Mouse (Mus musculus) mature B cell (primary cell): Measurements from ENCODE around the gene Gp1ba.

Experiments
- in situ Hi-C: fragments of 300-500 bp; cut with MboI; formaldehyde crosslinking; loops from 2 replicates; pipeline ENCODE4 v1.14.3; 2019

Gene Gp1ba

DNA sequence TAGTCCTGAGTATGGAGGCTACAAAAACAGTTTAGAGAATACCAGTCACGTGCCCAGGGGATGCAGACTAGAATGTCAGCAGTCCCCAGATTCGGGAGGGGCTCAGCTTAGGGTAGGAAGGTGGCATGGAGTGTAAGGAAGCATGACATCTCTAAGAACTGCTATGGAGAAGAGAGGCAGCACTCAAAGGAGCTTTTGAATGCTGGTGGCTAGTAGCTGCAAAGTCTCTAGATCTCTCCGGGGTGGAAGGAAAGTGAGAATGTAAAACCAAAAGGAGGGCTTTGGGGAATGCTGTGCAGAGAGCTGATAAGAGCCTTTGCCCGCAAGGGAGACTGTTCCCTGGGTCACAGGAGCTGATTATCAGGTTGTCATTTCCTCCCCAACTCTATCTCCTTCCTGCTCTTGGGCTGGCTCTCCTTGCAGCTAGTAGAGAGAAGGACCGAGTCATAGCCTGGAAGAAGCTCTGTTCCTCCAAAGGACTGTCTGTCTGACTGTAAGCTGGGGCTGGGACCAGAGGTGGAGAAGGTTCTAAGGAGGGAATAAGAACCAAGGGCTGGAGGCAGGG lies at the start of gene Gp1ba:
TSS of gene Gp1ba (plus strand) at position 409 of the 565 bp plus-strand sequence.
- in situ Hi-C loops = no loop called here

DNA sequence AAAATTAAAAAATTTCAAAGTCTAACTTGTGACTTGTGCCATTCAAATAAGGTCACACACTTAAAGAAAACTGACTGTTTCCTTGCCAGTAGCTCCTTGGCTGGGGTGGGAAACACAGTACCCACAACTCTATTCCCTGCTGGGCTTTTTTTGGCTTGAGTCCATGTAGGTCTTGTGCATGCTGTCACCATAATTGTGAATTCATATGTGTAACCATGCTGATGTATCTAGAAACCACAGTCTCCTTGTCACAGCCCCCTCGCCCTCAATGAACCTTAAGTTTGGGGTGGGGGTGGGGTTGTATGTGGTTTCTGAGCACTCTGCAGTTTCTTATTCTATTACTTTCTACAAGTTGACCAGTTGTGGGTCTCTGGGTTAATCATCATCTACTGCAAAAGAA lies 47.2 kb upstream of the Gp1ba start:
- in situ Hi-C loops = no loop called here

DNA sequence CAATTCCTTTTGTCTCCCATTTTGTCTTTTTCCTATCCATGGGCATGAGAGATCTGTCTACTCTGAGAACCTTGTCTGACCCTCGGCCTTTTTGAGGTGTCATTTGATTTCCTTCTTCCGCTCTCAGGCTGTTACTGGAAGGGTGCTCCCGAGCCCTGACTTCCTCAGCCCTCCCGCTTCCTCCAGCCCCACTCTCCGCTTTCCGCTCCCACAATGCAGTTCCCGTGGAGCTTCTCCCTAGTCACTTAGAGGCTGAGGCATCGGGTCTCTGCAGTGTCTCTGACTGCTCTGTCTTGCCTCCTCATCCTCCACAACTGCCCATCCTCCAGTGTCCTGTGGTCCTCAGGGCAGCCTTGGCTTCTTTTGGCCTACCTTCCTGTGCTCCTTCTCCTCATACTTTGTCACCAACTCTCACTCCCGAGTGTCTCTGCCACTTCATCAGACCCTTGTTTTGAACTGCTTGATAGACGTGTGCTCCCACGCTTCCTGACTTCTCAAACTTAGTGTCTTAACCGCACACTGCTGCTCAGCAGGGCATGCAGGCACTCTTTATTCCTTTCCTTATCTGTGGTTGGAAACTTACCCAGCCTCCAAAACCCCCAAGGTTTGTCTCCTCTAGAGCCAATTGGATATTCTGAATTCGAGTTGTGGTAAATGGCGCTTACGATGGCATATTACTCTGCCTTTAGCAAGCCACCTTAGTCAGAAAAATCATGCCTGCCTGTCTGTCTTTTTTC lies 44.5 kb upstream of the Gp1ba start:
- in situ Hi-C loops = no loop called here

DNA sequence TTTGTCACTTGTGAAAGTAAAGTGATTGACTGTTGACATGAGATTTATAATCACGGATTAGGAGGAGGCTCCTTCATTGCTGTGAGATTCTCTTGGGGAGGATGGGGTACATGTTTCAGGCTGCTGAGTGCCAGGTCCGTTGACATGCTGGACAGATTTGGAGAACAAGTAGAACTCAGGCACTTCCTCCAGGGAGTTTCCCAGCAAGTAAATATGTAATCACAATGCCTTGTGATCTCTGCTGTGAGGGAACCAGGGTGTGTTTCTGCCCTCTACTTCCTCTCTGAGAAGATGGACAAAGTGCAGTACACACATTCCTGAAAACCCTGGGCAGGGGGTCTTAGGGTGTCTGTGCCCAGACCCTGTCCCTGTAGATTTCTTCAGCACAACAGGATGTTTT lies 43.3 kb upstream of the Gp1ba start:
- in situ Hi-C loops = no loop called here

DNA sequence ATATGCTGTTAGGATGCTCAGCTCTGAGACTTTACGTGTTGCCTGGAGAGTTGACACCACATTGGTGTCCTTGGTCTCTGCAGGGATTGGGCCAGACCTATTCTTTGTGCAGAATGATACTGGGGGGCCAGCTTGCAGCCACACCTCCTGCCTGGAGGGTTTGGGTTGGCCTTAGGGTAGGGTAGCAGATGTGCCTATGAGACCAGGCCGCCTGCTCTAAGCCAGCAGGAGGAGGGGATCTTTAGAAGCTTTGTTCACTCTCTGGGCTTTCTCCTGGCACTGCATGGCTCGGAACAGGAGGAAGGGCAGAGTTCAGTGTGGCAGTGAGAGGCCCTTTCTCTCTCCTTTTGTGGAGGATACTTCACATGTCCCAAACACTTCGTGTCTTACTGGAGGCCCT lies 42.8 kb upstream of the Gp1ba start:
- in situ Hi-C loops = no loop called here

DNA sequence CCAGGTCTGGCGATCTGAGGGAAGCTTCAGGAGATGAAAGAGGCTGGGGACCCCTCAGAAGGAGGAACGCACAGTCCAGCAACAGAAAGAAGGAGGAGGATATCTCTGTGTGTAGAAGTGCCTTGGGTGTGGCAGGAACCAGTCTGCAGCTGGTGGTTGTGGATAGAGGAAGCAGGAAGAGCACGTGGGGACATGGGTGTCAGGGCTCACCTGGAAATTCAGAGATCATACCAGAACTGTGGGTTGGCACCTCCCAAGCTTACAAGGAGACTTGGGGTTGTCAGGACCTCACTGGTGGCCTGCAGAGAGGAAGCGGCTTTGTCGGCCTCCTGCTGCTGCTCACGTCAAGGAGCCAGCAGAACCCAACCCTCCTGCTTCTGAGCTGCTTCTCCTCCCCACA lies 41.6 kb upstream of the Gp1ba start:
- in situ Hi-C loops = no loop called here

DNA sequence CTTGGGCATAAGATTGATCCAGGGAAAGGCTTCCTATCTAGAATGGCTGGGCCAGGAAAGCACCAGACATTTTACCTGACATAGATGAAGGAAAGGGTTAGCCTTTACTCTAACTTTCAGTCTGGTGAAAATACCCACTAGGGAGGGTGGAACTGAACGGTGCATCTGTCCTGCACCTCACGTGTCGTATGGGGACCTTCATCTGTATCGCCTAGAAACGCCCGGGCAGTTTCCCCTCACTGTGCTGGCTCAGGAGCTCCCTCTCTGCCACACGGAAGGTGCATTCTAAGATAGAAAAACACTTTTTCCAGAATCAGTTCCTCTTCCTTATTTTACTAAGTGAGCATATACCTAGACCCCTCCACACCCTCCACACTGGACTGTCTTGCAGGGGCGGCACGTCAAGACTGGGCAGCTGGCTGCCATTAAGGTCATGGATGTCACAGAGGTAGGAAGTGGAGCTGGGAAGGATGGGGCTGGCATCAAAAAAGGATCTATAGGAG lies 40.4 kb upstream of the Gp1ba start:
- in situ Hi-C loops = no loop called here

DNA sequence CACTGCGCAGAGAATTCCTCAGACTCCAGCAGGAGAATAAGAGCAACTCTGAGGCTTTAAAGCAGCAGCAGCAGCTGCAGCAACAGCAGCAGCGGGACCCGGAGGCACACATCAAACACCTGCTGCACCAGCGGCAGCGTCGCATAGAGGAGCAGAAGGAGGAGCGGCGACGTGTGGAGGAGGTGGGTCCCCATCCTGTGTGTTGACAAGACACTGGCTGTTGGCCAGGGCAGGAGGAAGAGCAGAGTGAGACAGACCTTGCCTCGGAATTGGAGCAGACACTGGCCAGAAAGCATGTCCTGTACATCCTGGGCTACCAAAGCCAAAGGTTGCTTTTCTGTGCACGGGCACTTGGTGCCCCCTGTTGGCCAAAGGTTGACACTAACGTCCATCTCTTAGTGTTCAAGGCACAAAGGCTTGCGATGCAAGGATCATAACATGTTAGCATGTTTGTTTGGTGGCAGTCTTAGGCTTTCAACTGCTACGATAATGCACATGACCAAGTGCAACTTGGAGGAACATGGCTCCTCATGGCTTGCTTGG lies 33.8 kb upstream of the Gp1ba start:
- in situ Hi-C loops = loop anchor here (10.0 kb wide), 1 partner anchor 170 kb away; the partner anchor contains the start of gene Arrb2

DNA sequence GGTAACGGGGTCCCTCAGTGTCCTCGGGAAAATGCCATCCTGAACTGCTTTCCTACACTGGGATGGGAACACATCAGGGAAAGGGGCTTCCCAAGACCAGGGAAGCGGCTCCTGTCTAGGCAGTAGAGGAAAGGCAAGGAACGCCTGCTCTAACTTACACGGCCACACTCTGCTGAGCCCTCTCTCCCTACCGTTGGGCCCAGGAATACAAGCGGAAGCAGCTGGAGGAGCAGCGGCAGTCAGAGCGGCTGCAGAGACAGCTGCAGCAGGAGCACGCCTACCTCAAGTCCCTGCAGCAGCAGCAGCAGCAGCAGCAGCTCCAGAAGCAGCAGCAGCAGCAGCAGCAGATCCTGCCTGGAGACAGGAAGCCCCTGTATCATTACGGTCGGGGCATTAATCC lies 32.2 kb upstream of the Gp1ba start:
- in situ Hi-C loops = loop anchor here (10.0 kb wide), 1 partner anchor 172 kb away; the partner anchor contains the start of gene Arrb2

DNA sequence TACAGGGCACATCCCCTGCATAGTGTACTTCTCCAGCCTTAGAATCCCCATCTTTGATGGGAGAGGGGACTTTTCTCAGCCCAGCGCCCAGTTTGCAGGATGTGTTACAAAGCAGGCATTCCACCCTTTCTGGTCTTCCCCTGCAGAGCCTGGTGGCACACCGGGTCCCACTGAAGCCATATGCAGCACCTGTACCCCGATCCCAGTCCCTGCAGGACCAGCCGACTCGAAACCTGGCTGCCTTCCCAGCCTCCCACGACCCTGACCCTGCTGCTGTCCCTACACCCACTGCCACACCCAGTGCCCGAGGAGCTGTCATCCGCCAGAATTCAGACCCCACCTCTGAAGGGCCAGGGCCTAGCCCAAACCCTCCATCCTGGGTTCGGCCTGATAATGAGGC lies 31.3 kb upstream of the Gp1ba start:
- in situ Hi-C loops = loop anchor here (10.0 kb wide), 1 partner anchor 173 kb away; the partner anchor contains the start of gene Arrb2

DNA sequence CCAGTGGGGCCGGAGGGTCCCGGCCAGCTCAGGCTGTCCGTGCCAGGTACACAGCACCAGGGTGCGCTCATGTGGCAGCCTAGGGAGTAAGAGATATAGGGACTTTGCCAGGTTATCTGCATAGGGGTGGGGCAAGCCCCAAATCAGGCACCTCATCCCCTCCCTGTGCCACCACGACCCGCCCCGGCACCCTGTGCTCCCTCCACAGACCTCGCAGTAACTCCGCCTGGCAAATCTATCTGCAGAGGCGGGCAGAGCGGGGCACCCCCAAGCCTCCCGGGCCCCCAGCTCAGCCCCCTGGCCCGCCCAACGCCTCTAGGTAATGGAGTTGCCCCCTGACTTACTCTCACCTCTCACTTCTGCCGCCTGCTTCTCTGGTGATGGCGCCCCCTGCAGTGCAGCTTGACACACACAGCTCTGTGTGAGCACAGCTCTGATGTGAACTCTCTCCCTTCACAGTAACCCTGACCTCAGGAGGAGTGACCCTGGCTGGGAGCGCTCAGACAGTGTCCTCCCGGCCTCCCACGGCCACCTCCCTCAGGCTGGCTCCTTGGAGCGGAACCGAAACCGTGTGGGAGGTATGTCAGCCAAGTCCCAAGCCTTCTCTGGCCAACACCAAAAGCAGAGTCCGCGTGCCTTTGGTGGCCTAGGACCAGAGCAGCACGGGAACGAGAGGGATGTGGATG lies 30.4 kb upstream of the Gp1ba start:
- in situ Hi-C loops = loop anchor here (10.0 kb wide), 1 partner anchor 174 kb away; the partner anchor contains the start of gene Arrb2

DNA sequence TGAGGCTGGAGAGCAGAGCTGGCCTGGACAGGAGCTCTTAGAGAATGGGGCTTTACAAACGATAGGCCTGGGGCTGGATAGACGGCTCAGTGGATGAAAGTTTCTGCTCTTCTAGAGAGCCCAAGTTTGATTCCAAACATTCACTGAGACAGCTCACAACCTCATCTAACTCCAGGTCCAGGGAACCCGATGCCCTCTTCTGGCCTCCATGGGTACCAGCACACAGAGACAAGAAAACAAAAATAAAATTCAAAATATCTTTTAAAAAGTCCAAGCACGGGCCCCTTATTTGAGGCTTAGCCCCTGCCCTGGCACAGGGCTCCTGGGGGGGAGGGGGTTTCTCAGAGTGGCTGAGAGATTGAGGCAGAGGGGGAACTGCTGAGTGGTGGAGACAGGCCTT lies 28.2 kb upstream of the Gp1ba start:
- in situ Hi-C loops = no loop called here

DNA sequence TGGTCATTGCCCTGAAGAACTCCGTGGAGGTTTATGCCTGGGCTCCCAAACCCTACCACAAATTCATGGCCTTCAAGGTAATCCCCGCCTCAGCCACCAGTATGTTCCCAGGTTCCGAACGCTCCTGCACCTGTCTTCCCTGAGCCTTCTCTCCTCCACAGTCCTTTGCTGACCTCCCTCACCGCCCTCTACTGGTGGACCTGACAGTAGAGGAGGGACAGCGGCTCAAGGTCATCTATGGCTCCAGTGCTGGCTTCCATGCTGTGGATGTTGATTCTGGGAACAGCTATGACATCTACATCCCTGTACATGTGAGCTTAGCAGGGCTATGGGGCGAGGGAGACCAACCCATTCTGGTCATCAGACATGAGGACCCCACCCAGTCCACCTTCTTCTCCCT lies 26.4 kb upstream of the Gp1ba start:
- in situ Hi-C loops = no loop called here

DNA sequence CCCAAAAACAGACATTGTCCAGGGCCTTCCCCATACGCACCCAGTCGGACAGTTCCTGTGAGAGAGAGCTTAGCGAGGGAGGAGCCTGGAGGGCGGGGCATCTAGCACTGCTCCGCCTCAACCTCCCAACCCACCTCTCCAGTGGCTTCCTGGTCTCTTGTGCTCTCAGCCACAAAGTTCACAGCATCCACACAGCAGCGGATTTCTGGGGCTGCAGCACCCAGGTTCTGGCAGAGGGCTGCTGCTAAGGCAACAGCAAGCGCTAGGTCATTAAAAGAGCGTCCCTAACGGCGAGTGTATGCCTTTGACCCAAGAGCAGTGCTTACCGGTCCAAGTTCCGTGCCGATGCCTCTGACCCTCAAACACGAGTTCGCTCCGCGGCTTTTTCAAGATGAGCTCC lies 23.8 kb upstream of the Gp1ba start:
- in situ Hi-C loops = no loop called here

DNA sequence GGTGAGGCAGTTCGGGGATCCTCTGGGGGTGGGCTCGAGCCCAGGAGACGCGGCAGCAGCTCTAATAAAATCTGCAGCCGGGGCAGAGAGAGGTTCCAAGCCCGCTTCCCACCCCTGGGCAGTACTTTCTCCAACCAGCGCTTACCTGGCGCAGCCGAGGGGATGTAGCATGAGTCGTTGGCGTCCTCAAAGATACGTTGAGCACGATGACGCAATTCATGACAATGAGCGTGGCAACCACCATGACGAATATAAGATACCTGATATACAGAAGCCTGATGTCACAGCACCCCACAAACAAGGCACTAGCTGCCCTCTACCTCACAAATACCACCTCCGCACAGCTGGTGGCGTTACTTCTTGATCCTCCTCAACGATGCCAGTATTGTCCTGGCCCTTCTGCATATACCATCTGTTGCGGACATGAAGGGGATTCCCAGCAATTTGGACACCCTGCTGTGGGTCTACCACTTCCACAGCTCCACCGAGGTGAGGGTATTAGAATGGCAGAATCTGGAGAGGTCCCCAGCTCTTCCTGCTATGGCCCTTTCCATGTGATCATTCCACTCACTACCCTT lies 23.3 kb upstream of the Gp1ba start, which contains the start of gene 4930544D05Rik:
TSS of gene 4930544D05Rik (plus strand) at position 333 of the 578 bp plus-strand sequence.
- in situ Hi-C loops = no loop called here

DNA sequence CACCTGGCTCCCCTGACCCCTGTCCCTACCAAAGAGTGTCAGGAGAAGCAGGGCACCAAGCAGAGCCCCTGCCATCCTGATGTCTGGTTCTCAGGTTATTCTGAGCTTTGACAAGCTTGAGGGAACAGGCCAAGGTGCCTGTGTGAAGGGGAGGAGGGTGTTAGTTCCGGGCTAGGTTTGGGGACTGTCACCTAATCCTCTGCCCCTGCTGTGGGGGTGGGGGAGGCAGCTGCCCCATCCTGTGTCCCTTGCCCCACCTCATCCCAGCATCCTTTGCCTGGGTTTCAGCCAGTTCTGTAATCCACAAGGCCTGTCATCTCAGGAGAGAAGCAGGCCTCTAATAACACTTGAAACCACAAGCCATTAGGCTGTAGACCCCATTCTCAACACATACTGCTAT lies 19.8 kb upstream of the Gp1ba start, which contains the start of gene Chrne:
TSS of gene Chrne (minus strand) at position 116 of the 400 bp plus-strand sequence.
- in situ Hi-C loops = no loop called here

DNA sequence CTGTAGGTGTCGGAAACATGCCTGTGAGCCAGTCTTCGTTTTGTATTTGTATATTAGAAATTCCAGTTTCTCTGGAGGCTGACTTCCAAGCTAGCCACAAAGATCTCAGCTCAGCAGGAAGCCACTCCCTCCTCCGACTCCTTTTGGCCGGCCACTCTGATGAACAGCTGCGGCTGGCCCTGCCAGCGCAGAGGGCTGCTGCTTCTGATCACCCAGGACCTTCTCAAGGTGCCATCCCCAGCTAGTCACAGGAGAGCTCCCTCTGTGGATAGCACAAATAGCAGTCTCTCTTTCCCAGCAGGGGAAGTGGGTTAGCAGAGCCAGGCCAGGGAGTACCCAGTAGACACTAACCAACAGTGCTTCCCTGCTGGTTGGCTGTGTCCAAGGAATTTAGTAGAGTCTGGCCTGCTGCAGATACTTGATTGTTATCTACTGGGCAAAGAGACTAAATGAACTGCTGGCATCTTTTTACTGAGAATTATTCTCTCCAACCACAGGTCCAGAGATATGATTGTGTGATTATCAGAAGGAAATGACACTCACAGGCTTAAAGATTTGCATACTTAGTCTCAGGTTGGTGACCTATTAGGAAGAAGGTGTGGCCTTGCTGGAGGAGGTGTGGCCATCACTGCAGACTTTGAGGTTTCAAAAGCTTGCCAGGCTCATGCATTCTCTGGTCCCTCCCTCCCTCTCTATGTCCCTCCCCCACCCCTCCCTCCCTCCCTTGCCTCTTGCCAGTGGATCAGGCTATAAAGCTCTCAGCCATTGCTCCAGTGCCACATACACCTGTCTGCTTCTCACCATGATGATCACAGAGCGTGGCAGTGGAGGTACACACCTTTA lies 16.7 kb upstream of the Gp1ba start:
- in situ Hi-C loops = no loop called here

DNA sequence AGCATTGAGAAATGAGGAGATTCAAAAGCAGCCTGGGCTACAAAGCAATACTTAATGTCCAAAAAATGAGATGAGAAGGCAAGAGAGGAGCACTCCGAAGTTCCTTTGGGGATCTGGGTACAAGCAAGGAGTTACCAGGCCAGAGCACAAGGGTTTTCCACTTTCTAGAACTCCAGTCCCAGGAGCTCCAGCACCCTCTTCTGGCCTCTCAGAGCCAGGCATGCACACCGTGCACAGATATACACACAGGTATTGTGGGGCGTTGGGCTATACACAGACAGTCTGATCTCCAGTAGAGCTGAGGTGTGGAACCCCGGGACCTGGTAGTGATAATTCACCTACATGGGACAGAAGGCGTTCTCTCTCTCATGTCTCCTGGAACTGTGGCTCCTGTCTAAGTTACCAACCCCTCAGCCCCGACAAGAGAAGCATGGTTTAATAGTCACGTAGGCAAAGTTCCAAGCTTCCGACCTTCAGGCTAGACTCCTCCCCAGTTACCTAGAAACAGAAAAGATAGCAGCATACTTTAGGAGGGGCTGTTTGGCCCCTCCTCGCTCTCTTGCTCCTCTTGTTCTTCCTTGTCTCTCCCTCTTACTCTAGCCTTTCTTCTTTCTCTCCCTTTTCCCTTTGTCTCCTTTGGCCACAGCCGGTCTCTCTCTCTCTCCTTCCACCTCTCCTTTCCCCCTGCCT lies 15.7 kb upstream of the Gp1ba start:
- in situ Hi-C loops = no loop called here

DNA sequence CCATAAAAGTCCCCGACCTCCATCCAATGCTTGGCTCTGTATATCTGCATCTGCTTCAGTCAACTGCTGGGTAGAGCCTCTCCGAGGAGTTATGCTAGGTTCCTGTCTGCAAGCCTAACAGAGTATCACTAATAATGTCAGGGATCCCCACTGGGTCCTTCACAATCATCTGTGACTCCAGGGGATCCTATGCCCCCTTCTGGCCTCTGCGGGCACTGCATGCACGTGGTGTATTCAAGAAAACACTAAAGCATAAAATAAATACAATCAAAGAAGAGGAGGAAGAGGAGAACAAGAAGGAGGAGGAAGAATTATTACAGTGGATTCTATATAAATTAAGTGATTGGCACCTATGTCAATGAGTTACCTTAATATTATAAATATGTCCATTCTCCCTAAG lies 13.4 kb upstream of the Gp1ba start:
- in situ Hi-C loops = no loop called here

DNA sequence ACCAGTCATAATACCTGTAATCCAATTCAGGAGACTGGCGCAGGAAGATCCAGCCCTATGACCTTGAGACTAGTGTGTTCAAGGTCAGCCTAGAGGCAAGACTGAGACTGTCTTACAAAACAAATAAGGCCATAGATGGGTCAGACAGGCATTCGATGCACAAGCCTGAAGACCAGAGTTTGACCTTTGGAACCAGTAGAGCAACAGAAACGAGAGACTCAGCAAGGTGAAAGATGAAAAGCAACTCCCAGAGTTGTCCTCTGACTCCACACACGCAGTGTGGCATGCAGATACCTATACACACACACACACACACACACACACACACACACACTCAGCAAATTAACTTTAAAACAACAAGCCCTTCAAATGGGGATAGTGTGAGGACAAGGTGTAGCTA lies 12.0 kb upstream of the Gp1ba start:
- in situ Hi-C loops = no loop called here
